Mouse (Mus musculus): ENCODE data around the gene Cnnm3.
A peak's percentile ranks its signal among the peaks of the same experiment; 100 is the strongest.

DNA sequence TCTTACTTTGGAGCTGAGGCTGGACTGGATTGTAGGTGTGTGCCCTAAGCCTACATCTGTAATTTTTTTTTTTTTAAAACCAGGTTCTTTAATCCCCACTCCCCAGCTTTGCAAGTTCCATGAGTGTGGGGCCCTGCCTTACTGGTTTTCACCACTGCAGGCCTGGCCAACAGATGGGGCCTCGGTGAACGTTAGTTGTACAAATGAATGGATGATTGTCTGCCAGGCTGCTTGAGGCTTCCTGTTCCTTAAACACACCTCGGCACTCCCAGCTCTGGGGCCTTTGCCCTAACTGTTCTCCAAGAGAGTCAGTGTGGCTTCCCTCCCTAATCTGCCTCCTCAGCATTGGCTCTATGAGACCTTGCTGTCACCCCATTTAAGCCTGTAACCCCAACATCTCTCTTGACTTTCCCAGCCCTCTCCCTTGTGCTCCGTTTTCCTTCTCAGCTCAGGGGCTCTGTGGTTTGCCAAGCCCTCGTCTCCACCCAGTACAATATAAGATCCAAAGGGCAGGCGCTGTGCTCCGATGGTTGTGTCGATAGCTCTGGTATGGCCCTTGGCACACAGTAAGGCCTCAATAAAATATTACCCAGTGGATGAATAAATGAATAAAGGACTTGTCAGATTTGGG, 36.1 kb upstream of the Cnnm3 start:
- TF ChIP-seq POLR2A (IDR thresholded peaks at IDR 0.05; ENCODE audit: low read depth, low read length) (peak; percentile 70; the same call in 1 of the 2 replicates), CTCF (IDR thresholded peaks at IDR 0.05; ENCODE audit: extremely low read depth, insufficient read length, insufficient replicate concordance, low read depth, low read length) (no peak)

All from small intestine, adult 2 months (tissue).